Mouse (Mus musculus): ENCODE measurements around the gene Foxn3. TPM values are rescaled to one million over a fixed set of nuclear protein-coding genes. Genes with fewer than 3 reads are reported as not detected.

Foxn3 gene
- total RNA-seq, 2 experiments from 2014 or later: 26.7 to 164 TPM

GRCm38 (mm10) chr12:99162639-99163341, 400.6 kb downstream of the Foxn3 start:
- 0 out of 2 replicates have a peak, but pooled peaks have one; percentile 8 for ATAC-seq (replicated peaks; ENCODE audit: poor library complexity, severe bottlenecking)

- peak; percentile 84 for ATAC-seq (replicated peaks; ENCODE audit: poor library complexity, severe bottlenecking)
Measured at GRCm38 (mm10) chr12:99162188-99162587, 401.2 kb downstream of the Foxn3 start.

GRCm38 (mm10) chr12:99160061-99160460, 403.3 kb downstream of the Foxn3 start:
- no peak for ATAC-seq (replicated peaks; ENCODE audit: poor library complexity, severe bottlenecking)

GRCm38 (mm10) chr12:99155904-99156303, 407.5 kb downstream of the Foxn3 start:
- ATAC-seq (replicated peaks; ENCODE audit: poor library complexity, severe bottlenecking): no peak

GRCm38 (mm10) chr12:99154230-99154629, 409.2 kb downstream of the Foxn3 start:
- peak; percentile 78 for ATAC-seq (replicated peaks; ENCODE audit: poor library complexity, severe bottlenecking)

GRCm38 (mm10) chr12:99153664-99154063, 409.7 kb downstream of the Foxn3 start:
- ATAC-seq (replicated peaks; ENCODE audit: poor library complexity, severe bottlenecking): no peak; the same call in 1 of the 2 replicates

- ATAC-seq (replicated peaks; ENCODE audit: poor library complexity, severe bottlenecking): no peak; the same call in 1 of the 2 replicates
Measured at GRCm38 (mm10) chr12:99150126-99150525, 413.3 kb downstream of the Foxn3 start.

- peak; percentile 65 for ATAC-seq (replicated peaks; ENCODE audit: poor library complexity, severe bottlenecking)
Measured at GRCm38 (mm10) chr12:99149193-99149592, 414.2 kb downstream of the Foxn3 start.
